Mouse (Mus musculus): ENCODE results near the gene Nxnl2.

- TF ChIP-seq CTCF (IDR thresholded peaks at IDR 0.05; ENCODE audit: extremely low read depth, insufficient read depth, low read length) = no peak
- no peak for TF ChIP-seq POLR2A (IDR thresholded peaks at IDR 0.05; ENCODE audit: extremely low read depth, insufficient read depth, low read length)
These were observed 42.4 kb upstream of the Nxnl2 start for GRCm38 (mm10) chr13:51128417-51128816.
